Mouse (Mus musculus): Measurements from ENCODE around the gene Pnkd. TPM values are rescaled to one million over a fixed set of nuclear protein-coding genes. Genes with fewer than 3 reads are reported as not detected.

The Pnkd gene
- 12.3 and 29.0 TPM in 2 replicates for total RNA-seq (2017)

DNA sequence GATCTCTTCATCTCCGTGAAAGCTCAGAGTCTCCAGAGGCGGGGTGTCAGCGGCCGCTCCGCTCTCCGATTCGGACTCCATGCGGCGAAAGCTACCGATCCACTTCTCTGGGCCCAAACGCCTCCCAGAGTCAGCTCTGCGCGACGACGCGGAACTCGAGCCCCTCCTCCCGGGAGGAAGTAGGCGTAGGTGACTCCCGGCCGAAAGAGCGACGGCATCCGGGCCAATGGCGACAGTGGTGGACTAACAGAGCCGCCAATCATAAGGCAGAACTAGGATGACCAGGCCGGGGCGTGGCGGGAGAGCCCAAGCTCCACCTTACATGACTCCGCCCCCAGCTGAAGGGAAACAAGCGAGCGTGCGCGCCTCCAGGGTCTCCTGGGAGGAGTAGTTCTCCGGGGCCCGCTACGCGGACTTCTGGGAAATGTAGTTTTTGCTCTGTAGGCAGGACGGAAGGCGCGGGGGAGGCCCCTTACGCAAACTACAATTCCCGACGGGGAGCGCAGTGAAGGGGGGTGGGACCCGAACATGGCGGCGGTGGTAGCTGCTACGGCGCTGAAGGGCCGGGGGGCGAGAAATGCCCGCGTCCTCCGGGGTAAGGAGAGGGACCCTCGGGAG, at the start of gene Pnkd, which contains the start of gene Aamp:
Gene Pnkd, plus strand, starts transcription at position 388 of the 618 bp plus-strand sequence.
Gene Aamp, minus strand, starts transcription at position 196 of the 618 bp plus-strand sequence.
- peak; percentile 92 to 94 for ATAC-seq (replicated peaks in 1 of 2; ENCODE audit: insufficient read depth in 1 of 2, low FRiP score in 2 of 2, low TSS enrichment in 1 of 2, low read depth in 1 of 2, poor library complexity in 2 of 2, severe bottlenecking in 2 of 2)

DNA sequence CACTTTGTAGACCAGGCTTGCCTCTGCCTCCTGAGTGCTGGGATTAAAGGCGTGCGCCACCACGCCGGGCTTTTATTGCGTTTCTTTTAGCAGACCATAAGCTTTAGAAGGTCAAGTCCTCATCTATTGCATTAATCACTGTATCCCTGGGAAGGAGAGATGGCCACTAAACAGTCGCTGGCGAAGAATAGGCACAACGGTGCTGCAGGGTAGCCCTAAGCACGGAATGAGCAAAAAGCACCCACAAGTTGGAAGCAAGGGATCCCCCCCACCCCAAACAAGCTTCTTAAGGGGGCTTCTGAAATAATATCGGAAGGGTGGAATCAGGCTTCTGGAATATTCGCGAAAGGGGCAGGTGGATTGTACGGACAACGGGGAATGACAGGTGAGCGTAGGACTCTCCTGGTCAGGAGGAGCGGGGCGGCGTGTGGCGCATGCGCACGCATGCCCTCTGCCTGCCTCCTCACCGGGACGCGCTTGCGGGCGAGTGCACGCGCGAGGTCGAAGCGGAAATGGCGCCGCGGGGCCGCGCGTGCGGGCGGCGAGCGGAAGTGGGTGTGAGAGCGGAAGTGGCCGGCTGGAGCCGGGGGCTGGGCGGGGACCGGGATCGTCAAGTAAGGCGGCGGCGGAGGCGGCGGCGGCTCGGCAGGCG, 48.7 kb upstream of the Pnkd start, which contains the start of gene Arpc2:
Gene Arpc2, plus strand, starts transcription at position 147 of the 652 bp plus-strand sequence.
- ATAC-seq (replicated peaks in 1 of 2; ENCODE audit: insufficient read depth in 1 of 2, low FRiP score in 2 of 2, low TSS enrichment in 1 of 2, low read depth in 1 of 2, poor library complexity in 2 of 2, severe bottlenecking in 2 of 2) = peak; percentile 38 to 74; a peak in 3 of 4 replicates

DNA sequence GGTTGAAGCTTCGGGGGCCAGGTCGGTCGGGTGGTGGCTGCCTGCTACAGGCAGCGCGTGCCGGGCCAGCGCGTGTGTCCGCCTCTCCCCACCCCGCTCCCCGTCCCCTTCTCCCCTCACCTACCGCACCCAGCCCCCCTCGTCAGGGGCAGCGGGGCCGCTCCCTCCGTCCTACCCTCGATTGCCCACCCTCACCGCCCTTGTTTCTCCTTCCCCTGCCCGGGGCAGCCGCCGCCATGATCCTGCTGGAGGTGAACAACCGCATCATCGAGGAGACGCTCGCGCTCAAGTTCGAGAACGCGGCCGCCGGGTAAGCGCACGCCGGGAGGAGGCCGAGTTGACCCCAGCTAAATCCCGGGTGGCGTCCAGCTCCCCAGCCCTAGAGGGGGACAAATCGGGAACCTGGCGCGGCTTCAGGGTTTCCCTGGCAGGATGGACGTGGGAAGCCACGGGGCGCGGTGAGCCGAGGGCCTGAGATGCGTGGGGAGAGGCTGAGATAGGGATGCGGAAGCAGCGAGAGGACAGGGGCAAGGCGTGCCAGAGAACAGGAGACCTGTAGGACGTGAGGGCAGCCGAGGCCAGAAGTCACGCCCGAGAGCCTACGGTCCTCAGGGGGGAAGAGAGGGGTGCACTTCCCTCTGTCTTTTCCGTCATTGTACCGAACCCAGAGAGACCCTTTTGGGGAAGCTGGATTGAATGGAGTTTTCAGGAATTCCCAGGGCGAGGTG, 48.0 kb upstream of the Pnkd start:
- ATAC-seq (replicated peaks in 1 of 2; ENCODE audit: insufficient read depth in 1 of 2, low FRiP score in 2 of 2, low TSS enrichment in 1 of 2, low read depth in 1 of 2, poor library complexity in 2 of 2, severe bottlenecking in 2 of 2) = peak; percentile 14 to 38; a peak in 3 of 4 replicates

DNA sequence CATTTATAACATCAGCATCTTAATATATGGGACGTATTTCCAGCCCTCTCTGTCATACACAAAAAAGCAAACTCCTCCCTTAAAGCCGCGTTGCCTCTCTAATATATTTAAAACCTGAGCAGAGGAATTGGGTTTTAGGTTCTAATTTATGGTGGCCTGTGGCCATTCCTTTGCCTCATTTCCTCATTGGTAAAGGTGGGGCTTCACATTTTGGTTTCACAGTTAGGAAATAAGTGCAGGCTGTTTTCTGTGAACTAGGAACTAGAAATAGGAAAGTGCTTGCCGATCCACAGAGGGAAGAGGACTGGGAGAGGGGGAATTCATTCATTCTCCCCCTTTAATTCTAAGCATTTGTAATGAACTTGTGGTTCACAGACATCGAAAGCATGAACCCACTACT, 47.1 kb upstream of the Pnkd start:
- ATAC-seq (replicated peaks in 1 of 2; ENCODE audit: insufficient read depth in 1 of 2, low FRiP score in 2 of 2, low TSS enrichment in 1 of 2, low read depth in 1 of 2, poor library complexity in 2 of 2, severe bottlenecking in 2 of 2) = peak in 1 of 2 experiments; percentile 27; a peak in 1 of 4 replicates

DNA sequence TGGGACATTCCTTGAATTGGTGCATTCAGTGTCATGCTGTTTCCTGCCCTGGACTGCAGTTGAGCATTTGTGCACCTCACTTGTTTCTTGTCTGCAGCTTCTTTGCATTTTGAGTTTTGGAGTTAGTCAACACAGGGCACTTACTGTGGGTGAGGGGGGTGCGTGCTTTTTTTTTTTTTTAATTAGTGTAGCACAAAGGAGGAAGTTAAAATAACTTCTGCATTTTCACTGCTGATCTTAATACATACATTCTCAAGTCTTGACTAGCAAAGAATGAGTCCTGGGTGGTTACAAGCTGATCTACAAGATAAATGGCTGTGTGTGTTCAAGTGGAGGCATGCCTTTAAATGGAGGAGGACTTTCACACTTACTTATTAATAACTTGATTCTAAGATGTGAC, 46.6 kb upstream of the Pnkd start:
- peak; percentile 37 to 67 for ATAC-seq (replicated peaks in 1 of 2; ENCODE audit: insufficient read depth in 1 of 2, low FRiP score in 2 of 2, low TSS enrichment in 1 of 2, low read depth in 1 of 2, poor library complexity in 2 of 2, severe bottlenecking in 2 of 2)

DNA sequence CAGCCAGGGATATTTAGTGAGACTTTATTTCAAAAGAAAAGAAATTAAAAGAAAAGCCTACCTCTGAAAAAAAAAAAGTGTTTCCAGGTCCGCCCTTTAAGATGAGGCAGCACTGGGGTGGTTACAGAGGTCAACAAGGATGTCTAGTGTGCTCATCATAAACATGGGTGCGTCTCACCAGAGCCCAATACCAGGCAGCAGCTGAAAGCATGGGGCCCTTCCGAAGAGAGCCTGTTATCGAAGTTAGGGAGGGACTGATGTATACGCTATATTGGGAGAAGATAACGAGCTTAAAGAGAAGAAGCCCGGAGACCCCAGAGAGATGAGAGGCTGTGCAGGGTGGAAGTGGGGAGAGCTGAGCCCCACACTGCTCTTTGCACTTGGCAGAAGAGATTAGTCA, 45.6 kb upstream of the Pnkd start:
- ATAC-seq (replicated peaks in 1 of 2; ENCODE audit: insufficient read depth in 1 of 2, low FRiP score in 2 of 2, low TSS enrichment in 1 of 2, low read depth in 1 of 2, poor library complexity in 2 of 2, severe bottlenecking in 2 of 2) = no peak

DNA sequence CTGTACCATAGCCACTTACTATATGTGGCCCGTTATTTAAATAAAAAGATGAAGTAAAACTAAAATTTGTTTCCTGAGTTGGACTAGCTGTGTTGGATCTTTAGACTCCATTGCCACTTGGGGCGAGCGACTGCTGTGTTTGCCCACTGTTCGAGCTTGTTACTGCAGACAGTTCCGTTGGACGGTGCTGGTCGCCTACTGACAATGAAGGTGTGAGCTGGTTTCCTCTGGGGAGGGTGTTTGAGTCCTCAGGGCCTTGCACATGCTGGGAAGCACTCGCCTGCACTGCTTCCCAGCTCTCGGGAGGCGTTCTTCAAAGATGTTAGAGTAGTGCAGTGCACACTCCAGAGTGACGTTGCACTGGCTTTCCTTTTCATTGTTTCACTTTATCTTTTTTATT, 45.1 kb upstream of the Pnkd start:
- ATAC-seq (replicated peaks in 1 of 2; ENCODE audit: insufficient read depth in 1 of 2, low FRiP score in 2 of 2, low TSS enrichment in 1 of 2, low read depth in 1 of 2, poor library complexity in 2 of 2, severe bottlenecking in 2 of 2) = no peak

DNA sequence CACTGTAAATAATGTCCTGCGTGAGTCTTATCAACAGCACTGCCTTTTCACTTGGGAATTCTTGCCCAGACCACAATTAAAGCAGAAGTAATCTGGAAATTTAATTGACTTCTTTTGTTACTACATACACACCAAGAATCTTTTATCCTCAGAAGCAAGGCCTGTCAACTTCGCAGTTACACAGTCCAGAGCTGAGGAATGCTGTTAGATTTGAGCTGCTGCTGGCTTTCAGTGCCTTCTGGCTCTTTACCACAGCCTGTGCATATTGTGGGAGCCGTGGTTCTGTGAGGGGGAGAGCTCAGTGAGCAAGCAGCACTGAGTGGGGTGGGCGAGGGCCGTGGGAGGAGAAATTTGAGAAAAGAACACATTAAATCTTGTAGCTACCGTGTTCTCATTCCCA, 44.4 kb upstream of the Pnkd start:
- no peak for ATAC-seq (replicated peaks in 1 of 2; ENCODE audit: insufficient read depth in 1 of 2, low FRiP score in 2 of 2, low TSS enrichment in 1 of 2, low read depth in 1 of 2, poor library complexity in 2 of 2, severe bottlenecking in 2 of 2)

DNA sequence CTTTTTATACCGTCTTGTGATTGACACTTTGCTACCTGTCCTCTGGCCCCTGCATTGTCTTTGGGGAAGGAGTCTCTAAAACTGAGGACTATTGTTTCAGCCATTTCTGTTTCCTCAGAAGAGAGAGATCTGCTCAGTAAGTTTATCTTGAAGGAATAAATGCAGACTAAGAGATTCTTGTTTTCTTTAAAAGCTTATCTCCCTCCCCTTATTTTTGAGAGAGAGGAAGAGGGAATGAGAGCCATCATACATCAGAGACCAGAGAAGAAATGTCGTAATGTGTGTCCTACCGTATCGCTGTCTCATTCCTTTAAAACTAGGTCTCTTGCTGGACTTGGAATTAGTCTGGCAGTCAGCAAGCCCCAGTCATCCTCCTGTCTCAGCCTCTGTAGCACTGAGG, 43.9 kb upstream of the Pnkd start:
- no peak for ATAC-seq (replicated peaks in 1 of 2; ENCODE audit: insufficient read depth in 1 of 2, low FRiP score in 2 of 2, low TSS enrichment in 1 of 2, low read depth in 1 of 2, poor library complexity in 2 of 2, severe bottlenecking in 2 of 2)

DNA sequence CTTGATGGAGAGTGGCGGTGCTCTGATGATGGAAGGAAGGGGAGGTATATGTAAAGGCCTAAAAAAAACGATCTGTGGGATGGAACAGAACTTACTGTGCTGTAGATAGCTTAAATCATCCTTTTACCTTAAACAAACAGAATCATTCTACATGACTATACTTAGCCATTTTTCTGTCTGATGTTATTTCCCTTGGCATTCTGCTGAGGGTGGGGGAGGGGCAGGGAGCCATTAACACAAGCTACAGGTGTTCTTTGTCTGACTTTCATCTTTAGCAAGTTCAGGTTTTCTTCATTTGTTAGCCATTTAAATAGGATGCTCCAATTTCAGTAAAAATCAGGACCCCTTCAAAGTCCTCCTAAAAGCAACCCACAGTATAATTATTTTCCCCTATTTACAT, 39.2 kb upstream of the Pnkd start:
- ATAC-seq (replicated peaks in 1 of 2; ENCODE audit: insufficient read depth in 1 of 2, low FRiP score in 2 of 2, low TSS enrichment in 1 of 2, low read depth in 1 of 2, poor library complexity in 2 of 2, severe bottlenecking in 2 of 2) = no peak

DNA sequence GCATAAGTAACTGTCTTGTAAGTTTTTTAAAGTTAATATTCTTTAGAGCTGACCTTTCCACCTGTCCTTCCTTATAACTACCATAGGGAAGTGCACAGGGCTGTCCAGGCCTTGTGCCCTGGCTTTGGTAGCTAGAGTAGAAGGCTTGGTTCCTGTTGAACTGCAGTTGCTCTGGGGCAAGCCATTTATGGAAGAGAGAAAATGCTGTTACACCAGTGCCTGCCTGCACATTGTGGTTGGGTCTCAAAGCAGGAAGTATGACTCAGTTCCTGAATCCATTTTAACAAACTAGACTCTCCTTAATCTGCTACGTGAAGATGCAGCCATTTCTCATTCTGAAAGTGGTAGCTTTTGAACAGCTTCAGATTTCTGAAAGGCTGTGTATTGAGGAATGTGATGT, 35.9 kb upstream of the Pnkd start:
- peak; percentile 97 for ATAC-seq (replicated peaks in 1 of 2; ENCODE audit: insufficient read depth in 1 of 2, low FRiP score in 2 of 2, low TSS enrichment in 1 of 2, low read depth in 1 of 2, poor library complexity in 2 of 2, severe bottlenecking in 2 of 2)

DNA sequence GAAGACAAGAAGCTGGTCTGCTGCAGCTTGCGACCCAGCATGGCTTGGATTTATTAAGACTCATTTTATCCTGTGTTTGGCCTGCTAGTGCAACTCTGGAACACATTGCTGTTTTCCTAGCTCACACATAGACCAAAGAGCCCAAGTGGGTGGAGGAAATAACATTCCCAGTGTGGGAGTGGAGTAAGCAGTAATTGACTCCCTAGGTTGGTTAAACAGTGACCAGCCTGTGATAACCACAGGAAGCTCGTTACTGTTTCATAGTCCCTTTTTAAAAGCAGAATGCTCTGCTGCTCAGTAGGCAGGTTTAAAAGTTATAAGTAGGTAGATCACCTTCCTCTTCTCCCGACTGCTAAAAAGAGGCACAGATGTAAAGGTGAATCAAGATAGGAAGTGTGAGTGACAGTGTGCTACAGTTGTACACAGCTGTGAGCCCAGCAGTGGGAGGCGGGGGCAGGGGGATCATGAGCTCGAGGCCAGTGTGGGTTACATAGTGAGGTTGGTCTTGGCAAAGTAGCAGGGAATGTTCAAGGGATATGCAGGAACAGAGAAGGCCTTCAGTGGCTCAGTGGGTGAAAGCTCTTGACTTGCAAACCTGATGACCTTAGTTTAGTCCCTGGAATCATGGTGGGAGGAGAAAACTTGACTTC, 35.3 kb upstream of the Pnkd start:
- no peak for ATAC-seq (replicated peaks in 1 of 2; ENCODE audit: insufficient read depth in 1 of 2, low FRiP score in 2 of 2, low TSS enrichment in 1 of 2, low read depth in 1 of 2, poor library complexity in 2 of 2, severe bottlenecking in 2 of 2)

DNA sequence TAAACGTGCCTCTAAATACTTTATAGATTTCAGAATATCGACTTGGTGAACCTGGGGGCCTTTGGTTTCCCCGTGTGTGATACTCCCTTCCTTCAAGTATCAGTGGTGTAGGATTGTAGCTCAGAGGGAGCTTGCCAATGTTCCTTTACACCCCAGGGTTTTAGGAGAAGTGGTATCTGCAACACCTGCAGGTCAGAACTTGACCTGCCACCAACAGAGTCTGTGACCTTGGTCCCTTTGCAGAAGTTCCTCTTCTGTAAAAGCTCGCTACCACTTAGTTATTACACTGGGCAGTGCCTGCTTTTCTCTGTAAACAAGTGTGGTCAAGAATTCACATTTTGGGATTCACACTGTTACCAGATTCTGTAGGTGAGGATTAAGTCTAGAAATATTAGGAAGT, 34.6 kb upstream of the Pnkd start:
- peak in 1 of 2 experiments; percentile 33; a peak in 1 of 4 replicates for ATAC-seq (replicated peaks in 1 of 2; ENCODE audit: insufficient read depth in 1 of 2, low FRiP score in 2 of 2, low TSS enrichment in 1 of 2, low read depth in 1 of 2, poor library complexity in 2 of 2, severe bottlenecking in 2 of 2)

DNA sequence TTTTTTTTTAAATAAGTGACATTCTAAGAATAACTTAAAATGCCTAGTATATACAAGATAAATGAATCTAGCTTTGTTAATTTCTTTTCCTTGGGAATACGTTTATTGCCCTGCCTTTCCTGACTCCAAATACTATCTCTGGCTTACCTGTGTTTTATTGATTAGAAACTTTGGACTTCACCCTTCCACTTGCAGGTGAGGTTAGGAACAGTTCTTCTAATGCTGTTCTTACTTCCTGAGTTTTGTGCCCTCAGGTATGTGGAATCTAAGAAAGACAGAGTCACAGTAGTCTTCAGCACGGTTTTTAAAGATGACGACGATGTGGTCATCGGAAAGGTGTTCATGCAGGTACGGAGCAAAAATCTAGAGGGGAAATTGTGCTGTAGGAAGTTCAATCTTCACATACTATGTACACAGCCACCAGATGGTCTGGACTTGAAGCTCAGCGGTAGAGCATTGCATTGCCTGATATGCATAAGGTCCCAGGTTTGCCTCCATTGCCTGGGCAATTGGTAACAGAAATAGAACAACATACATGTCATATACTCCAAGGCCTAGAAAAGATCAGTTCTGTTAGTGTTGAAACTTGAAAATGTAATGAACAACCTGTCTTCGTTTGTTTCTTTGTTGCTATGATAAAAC, 28.9 kb upstream of the Pnkd start:
- no peak for ATAC-seq (replicated peaks in 1 of 2; ENCODE audit: insufficient read depth in 1 of 2, low FRiP score in 2 of 2, low TSS enrichment in 1 of 2, low read depth in 1 of 2, poor library complexity in 2 of 2, severe bottlenecking in 2 of 2)

DNA sequence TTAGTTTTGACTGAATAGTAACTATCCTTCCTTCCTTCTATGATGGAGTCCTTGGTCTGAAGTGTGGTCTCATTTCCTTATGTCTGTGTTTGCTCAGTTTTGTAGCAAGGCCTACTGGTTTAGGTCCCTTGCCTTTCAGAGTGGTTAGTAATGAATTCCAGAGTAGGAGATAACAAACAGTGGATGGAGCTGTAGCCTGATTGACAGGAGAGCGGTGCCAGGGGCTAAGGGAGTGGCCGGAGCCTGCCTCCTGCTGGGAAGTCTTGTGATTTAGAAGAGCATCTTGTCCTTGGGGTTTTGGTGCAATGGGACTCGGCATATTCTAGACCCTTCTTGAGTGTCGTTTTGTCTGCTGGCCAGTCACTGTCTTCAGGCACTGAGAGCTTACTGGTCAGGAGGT, 27.9 kb upstream of the Pnkd start:
- ATAC-seq (replicated peaks in 1 of 2; ENCODE audit: insufficient read depth in 1 of 2, low FRiP score in 2 of 2, low TSS enrichment in 1 of 2, low read depth in 1 of 2, poor library complexity in 2 of 2, severe bottlenecking in 2 of 2) = no peak

DNA sequence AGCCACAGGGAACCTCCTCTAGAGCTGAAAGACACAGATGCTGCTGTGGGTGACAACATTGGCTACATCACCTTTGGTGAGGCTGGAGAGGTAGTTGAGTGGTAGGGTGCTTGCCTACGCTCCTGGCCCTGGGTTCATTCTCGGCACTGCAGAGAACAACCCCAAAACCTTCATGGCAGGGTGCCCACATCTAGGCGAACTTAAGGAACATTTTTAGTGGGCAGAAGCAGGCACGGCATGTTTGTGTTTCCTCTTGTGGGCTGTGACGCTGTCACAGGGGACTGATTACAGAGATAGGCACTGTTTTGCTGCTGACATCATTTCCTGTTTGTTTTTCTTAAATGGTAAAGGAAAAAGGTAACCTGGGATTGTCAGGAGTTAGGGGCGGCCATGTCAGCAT, 22.2 kb upstream of the Pnkd start:
- ATAC-seq (replicated peaks in 1 of 2; ENCODE audit: insufficient read depth in 1 of 2, low FRiP score in 2 of 2, low TSS enrichment in 1 of 2, low read depth in 1 of 2, poor library complexity in 2 of 2, severe bottlenecking in 2 of 2) = peak; percentile 19 to 58; a peak in 2 of 4 replicates

DNA sequence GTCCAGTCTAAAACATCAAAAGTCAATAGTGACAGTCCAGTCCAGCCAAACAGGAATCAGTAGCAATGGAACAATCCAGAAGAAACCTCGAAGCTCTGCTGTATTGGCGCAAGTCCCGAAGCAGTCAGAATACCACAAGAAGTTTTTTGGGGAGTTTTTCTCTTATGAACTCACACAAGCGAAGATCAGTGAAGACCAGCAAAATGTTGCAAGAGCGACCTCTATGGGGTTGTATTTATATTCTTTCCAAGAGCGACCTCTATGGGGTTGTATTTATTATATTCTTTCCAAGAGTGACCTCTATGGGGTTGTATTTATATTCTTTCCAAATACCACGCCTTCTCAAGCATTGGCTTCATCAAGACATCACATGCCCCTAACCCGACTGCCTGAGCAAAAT, 16.0 kb upstream of the Pnkd start:
- ATAC-seq (replicated peaks in 1 of 2; ENCODE audit: insufficient read depth in 1 of 2, low FRiP score in 2 of 2, low TSS enrichment in 1 of 2, low read depth in 1 of 2, poor library complexity in 2 of 2, severe bottlenecking in 2 of 2) = no peak
